Mouse (Mus musculus) retina, postnatal 1 day (tissue): ENCODE measurements around the gene Apc2.

Source experiments
- DNase-seq: peaks from one replicate; pipeline ENCODE4 v3.0.0-alpha.2; 2012

The Apc2 gene

DNA sequence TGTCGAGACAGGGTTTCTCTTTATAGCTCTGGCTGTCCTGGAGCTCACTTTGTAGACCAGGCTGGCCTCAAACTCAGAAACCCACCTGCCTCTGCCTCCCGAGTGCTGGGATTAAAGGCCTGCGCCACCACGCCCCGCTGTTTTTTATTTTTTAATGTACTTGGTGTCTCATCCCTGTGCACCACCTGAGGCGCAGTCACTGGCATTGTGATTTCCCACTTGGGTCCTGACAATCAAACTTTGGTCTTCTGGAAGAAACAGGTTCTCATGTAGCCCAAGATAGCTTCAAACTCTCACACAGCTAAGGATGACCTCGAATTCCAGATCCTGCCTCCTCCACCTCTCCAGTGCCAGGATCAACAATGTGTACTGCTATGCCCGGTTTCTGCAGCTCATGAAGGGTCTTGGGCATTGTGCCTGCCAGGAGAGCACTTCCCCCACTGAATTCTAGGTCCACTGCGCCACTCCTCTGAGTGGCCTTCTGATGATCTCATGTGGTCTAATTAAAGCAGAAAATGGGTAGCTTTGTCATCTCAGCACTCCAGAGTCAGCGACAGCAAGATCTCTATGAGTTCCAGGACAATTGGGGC is 32.9 kb upstream of the Apc2 start:
- DNase-seq: no peak

DNA sequence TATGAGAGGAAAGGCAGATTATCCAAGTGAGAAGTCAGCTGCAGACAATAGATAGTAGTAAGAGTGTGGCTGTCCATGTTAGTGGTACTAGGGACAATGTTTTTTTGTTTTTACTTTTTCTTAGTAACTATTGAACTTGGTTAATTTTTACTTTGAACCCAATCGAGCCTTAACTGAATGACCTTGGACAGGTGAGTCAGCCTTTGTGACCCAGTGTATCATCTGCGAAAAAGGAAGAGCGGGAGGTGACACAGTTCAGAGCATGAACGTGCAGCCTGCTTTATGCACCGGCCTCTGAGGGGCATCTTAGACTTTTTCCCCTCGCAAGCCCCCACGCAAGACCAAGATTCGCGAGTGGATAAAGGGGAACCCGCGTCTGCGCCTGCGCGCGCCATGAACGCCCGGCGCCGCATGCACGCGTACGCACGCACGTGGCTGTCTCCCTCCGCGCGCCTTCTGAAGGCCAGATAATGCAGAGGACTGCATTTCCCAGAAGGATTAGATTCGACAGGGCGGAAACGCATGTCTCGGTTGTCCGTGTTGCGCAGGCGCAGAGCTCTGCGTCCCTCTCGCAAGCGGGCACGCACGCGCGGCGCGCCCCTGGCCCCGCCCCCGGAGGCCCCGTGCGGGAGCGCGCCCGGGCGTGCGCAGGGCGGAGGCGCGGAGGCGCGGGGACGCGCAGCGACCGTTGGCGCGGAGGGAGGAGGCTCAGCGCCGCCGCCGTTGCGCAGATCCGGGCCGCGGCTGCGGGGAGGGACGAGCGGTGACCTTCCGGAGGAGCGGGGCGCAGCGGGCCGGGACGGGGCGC is 31.2 kb upstream of the Apc2 start:
- peak; percentile 99 for DNase-seq

DNA sequence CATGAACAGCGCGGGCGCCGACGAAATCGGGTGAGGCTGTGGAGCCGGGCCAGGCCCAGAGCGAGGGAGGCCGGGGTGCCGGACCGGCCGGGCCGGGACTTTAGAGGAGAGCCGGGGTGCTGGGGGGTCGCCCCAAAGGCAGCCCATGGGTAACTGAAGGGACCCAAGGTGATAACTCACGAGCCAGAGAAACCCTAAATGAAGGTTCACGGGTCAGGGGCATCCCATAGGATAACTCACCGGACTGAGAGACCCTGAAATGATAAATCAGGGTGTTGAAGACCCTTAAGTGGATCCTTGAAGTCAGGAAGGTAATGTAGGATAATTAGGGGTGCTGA is 30.7 kb upstream of the Apc2 start:
- no peak for DNase-seq

DNA sequence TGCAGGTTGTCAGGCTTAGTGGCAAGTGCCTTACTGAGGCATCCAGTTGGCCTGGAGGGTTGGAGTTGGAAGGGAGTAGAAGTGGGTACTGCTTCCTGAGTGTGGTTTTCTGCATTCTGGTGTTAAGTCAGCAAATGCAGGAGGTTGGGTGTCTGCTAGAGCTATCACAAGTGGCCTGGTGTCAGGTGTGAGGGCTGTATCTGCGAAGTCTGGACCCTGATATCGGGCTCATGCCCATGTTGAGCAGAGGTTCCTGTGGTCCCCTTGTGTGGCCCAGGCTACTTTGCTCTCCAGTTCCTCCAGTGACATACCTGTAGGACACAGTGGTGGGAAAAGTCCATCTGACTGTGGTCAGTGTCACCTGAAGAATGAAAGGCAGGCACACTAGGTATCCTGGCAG is 25.7 kb upstream of the Apc2 start:
- no peak for DNase-seq

DNA sequence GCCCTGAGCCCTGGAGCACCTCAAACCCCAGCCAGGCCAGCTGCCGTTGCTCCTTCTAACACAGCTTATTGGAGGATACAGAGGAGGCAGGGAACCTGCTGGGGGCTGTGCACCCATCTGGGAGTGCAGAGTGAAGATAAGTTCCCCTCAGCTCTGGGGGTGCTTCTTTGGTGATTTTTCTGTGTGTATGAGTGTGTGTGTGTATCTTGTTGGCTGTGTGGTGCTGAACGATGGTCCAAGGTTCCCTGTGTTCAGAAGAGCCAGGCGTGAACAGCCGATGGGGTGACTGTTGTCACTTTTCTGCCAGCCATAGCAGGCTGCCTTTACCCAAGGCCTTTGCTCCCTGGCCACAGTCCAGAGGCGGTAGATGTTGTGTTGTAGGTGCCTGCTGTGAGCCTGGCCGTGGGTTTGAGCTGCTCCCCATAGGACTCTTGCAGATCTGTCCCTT is 25.0 kb upstream of the Apc2 start:
- DNase-seq: no peak

DNA sequence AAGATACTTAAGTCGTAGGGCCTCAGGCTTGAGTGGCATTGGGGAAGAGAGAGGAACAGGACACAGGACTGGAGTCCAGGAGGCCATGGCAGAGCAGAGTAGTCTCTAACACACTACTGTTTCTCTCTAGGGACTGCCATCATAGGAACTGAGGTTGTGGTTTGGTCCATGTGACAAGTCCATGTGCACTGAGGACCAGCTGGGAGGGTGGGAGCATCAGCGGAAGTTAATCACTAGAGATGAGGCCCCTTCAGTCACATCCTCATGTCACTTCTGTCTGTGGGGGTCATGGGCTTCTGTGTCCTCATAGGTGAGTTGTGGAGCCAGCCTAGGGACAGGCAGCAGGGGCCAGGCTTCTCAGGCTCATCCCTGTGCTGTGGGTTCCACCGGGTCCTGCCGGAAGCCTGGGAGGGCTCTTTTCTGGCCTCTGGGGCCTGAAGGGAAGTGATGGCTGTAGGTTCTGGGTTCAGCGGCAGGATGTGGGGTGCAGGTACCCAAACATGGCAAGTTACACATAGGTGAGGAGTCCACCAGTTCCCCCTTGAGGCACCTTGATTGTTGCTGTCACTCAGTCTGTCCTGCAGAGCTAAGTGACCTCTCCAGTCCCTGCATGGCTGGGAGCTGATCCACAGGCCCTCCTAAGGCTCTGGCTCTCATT is 24.5 kb upstream of the Apc2 start:
- DNase-seq: no peak

DNA sequence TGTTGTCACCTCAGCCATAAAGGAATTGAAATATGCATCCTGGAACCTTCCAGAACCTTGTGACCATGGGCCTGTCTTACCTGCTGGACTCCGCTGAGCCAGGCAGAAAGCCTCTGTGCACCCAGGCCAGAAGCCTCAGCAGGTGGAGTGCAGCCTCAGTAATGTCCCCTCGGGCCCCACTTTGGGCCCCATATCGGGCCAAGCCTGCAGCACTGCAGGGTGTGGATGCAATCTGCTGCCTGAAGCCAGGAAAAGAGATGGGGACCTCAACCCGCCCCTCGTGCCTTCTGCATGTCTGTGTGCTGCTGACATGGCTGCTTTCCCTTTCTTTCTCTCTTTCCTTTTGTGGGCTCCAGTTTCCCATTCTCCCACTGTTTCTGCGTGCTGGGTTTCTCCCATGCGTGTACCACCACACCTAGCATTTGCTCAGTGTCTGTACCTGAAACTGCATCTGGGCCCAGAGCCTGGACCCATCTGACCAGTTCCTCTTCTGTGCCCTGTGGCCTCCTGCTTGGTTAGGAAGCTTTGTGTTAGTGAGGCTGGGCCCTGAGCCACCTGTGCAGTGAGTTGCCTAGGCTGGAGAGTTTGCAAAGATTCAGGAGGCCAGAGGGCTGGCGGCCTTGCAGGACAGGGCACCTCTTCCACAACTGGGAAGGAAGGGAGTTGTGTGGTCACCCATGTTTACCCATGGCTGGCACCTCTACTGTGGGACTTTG is 23.7 kb upstream of the Apc2 start:
- DNase-seq: no peak

DNA sequence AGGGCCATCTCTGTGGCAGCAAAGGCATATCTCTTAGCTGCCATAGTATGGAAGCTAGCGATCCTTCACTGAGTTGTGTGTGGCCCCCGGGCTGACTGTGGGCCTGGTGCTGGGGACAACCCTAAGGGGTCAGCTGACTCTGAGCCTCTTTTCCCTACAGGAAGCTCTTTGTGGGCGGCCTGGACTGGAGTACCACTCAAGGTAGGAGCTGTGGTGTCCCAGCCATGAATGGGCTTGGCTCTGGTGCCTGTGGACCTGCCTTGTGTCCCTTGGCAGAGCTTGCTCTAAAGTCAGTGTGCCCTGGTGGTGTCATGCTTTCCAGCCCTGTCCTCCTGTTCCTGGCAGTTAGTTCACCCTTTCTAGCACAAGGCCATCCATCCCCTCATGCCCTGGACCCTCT is 21.9 kb upstream of the Apc2 start:
- DNase-seq: no peak

DNA sequence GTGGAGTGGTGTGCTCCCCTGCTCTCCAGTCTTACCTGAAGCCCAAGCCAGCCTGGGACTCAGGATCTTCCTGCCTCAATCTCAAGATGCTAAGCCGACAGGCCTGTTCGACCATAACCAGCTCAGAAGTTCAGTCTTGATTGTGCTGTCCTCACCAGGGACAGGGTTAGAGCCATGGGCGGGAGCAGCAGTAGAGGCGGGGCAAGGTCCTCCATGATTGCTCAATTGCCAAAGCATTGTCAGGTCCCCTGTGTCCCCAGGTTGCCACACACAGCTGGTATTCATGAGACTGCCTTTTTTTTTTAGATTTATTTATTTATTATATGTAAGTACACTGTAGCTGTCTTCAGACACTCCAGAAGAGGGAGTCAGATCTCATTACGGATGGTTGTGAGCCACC is 19.5 kb upstream of the Apc2 start:
- no peak for DNase-seq

DNA sequence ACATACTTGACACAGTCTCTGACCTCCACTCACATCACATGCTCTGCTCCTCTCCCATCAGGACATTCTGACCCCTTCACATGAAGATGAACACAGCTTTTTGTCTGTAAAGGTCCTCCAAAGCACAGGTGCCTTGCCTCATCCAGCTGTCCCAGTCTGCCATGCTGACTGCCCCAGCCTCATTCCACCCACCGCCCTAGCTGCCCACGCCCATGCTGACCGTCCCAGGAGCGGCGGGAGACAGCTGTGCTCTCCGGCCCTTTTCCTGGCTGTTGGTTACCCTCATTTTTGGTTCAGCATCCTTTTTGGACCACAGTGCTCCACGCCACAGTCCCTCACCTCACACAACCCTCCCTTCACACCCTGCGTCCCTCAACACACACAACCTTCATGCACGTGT is 17.4 kb upstream of the Apc2 start:
- DNase-seq: no peak

DNA sequence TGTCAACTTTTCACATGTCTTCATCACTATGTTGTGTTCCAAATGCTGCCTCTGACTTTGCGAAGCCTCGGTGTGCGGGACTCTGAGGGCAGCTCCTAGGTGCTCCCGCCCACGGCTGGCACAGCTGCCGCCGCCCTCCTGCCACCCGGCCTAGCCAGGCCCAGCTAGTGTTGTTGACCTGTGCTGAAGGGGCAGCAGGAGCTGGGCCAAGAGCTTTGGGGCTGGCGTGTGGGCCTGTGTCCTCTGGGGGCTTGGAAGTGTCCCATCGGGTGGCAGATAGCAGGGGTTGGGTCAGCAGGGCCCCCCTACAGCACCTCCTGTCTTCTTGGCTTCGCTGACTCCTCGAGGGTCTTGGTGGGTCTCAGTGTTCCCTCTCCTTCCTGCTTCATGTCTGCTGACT is 16.5 kb upstream of the Apc2 start:
- no peak for DNase-seq

DNA sequence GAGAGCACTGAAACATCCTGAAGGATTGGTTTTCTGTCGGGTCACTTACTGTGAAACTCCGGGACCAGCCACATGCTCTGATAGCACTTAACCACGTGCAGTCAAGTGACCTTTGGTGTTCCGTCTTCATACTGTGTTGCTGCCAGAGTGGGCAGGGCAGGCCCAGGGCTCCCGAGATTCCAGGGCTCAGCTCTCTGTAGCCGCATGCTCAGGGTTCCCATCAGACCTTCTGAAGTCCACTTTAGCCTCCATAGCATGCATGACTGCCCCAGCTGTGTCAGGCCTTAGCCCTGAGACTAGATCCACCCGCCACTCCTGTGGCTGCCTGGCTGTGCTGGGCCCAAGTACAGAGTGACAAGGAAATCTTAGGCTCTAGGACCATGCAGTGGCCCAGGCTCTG is 14.5 kb upstream of the Apc2 start:
- no peak for DNase-seq

DNA sequence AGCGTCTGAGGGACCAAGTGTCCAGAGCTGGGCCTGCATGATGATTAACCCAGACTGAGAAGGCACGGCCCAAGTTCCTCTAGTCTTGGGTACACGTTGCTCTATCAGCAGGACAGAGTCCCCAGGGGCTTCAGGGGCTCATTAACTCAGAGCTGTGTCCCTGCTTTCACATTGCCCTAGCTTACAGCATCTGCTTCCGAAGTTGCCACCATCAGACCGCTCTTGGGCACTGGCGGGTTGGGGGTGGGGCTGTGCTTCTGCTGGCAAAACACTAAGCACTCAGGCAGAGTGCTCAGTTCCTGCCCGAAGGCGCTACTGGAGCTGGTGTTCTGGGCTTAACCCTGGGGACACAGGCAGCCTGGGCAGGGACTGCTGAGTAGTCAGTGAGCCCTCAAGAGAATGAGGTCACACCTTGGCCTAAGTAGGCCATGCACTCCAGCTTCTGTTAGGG is 13.8 kb upstream of the Apc2 start:
- peak; percentile 84 for DNase-seq

DNA sequence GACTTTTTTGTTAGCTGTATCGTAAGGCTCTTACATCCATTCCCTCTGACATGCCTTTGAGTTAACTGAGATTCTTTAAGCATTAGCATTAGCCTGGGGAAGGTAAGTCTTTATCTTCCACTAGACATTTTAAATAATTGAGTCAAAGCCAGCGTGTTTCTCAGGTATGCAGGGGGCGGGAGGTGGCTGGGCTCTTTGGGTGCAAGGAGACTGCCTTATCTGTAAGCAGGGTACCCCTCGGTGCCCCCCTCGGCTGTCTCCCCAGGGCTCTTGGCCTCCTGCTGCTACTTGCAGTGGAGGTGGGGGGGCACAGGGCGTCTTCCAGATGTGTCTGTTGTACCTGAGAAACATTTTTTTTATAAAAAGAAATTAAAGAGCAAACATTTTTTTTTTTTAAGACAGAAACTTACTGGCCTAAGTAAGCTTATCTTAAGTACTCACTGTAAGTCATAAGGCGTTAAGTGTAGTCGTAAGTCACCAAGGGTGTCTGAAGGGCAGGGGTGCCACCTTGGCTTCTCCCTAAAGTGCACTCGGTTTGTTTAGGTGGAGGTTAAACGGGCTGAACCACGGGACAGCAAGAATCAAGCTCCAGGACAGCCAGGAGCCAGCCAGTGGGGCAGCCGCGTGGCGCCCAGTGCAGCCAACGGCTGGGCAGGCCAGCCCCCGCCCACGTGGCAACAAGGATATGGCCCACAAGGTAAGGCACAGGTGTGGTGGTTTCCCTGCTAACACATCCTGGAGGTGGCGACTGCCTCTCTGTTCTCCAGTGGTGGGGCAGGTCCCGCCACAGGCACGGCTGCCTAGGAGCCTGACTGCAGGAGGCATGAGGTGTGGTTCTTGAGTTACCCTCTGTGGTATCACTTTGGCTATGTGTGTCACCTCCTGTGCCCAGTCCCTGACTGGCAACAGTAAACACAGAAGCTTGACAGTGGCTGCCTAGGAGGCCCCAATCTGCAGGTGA is 13.0 kb upstream of the Apc2 start:
- no peak for DNase-seq

DNA sequence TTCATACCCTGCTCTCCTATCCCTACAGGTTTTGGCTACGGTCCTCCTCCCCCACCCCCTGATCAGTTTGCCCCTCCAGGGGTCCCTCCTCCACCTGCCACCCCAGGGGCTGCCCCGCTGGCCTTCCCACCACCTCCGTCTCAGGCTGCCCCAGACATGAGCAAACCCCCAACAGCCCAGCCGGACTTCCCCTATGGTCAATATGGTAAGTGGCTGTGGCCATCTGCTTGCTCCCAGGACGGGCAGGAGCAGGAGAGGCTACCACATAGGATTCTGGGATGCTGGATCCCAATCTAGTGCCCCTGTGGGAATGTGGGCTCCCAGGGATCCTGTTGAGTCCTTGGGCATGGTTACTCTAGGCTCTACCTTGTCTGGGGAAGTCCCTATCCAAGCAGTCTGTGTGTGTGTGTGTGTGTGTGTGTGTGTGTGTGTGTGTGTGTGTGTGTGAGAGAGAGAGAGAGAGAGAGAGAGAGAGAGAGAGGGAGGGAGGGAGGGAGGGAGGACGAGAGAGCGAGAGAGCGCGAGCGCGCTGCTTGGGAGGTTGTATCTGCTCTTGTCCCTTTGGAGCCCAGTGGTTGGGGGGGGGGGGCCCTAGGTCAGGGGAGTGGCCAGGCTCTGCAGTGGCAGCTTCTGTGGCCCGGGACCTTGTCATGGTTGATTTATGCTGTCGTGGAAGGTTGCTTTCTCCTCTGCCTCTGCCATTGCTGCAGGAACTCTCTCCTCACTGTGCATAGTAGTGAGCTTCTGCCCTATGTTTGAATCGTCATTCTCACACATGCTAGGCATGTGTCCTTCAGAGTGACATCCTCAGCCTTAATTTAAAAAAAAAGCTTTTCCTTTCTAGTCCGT is 10.3 kb upstream of the Apc2 start:
- DNase-seq: no peak

DNA sequence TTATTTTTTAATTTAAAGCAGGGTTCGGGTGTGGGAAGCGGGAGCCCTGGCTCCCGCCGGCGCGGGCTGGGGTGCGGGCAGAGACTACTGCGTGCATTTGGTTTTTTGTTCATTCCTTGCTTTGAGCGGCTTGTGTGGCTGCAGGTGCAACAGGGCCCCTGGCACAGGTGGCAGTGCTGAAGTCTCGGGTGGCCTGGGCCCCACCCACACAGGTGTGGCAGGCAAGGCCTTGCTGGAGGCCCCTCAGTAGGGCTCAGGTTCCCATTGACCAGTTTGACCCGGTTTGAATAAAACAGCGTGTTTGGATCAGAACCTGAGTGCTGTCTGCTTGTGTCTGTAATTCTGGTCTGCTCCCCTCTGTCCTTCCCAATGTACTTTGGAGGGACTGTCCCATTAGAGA is 7.7 kb upstream of the Apc2 start:
- DNase-seq: no peak

DNA sequence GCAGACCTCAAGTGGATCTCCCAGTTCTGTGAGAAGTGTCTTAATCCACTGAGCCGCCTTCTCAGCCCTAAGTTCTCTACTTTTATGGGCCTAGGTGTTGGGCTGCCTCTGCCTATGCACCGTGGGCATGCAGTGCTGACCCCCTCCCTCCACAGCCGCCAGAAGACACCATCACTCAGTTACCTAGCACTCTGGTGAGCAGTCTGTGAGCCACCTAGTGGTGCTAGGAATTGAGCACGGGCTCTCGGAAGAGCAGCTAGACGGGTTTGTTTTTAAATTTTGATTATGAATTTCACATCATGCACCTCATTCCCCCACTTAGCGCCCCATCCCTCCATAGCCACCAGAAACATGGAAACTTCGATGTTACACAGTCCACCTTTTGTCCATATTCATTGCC is 7.1 kb upstream of the Apc2 start:
- no peak for DNase-seq

DNA sequence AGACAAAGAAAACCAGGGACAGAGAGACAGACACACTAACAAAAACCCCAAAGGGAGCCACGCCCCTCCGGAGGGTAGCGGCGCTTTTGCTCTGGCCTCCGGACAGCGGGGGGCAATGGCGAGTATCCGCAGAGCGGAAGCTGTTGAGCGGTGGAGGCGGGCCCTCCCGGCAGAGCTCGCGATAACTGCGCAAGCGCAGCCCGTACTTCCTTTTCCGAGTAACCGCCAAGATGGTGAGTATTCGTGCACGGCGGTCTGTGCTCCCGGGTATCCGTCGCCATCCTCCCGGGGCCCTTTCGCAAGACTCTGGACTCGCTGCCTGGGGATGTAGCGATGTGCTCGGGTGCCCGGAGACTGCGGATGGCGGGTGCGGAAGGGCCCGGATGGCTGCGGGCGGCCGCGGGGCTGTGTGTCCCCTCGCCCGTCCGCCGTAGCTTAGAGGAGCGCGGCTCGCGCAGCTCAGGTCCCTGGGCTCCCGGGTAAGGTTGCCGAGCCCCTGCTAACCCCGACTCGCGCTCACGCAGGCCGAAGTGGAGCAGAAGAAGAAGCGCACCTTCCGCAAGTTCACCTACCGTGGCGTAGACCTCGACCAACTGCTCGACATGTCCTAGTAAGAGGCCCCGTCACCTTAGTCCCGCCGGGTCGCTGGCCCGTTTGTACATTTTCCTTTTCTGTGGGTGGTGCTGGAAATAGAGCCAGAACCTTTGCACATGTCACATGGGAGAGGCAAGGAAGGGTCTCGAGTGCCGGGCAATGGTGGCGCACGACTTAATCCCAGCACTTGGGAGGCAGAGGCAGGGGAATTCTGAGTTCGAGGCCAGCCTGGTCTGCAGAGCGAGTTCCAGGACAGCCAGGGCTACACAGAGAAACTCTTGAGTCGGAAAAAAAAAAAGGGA is 3.3 kb upstream of the Apc2 start, which contains the start of gene Rps15:
Rps15 (plus strand) TSS at position 203 of the 896 bp plus-strand sequence.
- DNase-seq: peak; percentile 98

DNA sequence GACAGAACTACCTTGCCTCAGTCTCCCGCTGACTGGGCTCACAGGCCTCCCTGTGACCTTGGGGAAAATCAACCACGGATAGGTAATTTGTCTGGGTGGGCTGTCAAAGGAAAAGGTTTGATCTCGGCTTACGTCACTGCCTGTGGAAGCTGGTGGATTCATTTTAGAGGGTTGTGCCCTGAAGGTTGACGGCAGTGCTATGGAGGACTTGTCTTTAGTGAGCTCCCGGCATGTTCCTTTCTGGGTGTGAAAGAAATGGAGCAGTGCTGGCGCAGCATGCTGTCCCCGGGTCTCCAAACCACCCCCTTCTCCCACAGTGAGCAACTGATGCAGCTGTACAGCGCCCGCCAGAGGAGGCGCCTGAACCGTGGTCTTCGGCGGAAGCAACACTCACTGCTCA is 2.5 kb upstream of the Apc2 start:
- no peak for DNase-seq

DNA sequence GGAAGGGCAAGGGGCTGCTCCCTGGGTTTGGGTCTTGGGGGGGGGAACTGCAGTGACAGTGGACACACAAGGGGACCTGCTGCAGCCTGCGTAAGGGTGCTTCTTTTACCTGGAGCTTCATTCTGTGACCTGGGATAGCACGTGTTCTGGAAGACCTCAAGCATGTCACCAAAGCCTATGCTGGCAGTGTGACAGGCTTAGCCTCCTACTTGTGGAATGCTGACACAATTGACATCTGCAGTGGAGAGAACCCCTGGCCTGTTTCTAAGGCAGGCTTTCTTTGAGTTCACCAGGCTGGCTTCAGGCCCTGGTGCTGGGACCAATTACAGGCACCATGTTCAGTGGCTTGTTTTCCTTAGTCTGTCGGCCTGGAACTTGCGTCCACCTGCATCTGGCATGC is 1.5 kb upstream of the Apc2 start:
- DNase-seq: no peak
